Mouse (Mus musculus): ENCODE data around the gene Tmem136.
"Not testable (repeated sequence)": the region's sequence is repeated elsewhere in the genome, so short reads cannot be mapped to it uniquely, and the experiment has no call there.

Gene Tmem136

GRCm38 (mm10) chr9:43116134-43116996 lies at the start of gene Tmem136:
Gene Tmem136, minus strand, starts transcription at chr9:43116570.
- DNase-seq (ENCODE audit: low read depth, low spot score), result no peak

GRCm38 (mm10) chr9:43155960-43156359 lies 39.6 kb upstream of the Tmem136 start:
- no peak for DNase-seq (ENCODE audit: low read depth, low spot score)

GRCm38 (mm10) chr9:43151779-43152178 lies 35.4 kb upstream of the Tmem136 start:
- no peak for DNase-seq (ENCODE audit: low read depth, low spot score)

DNA sequence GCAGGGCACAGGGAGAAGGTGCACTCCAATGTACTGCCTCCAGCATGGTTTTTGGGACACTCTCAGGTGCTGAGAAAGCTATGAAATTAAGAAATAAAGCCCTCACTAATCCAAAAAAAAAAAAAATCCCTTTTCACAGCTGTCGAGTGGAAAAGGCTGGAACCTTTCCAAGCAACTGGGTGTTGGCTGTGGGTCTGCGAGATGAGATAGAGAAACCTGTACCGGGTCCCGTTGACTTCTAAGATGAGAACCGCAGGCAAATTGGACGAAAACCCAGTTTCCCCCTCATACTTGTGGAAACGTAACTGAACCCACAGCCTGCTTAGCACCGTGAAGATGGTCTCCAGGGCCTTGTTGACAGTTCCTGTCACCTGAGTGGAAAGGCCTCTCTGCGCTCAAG lies 34.6 kb upstream of the Tmem136 start:
- no peak for DNase-seq (ENCODE audit: low read depth, low spot score)

GRCm38 (mm10) chr9:43150075-43150474 lies 33.7 kb upstream of the Tmem136 start:
- DNase-seq (ENCODE audit: low read depth, low spot score), result no peak

DNA sequence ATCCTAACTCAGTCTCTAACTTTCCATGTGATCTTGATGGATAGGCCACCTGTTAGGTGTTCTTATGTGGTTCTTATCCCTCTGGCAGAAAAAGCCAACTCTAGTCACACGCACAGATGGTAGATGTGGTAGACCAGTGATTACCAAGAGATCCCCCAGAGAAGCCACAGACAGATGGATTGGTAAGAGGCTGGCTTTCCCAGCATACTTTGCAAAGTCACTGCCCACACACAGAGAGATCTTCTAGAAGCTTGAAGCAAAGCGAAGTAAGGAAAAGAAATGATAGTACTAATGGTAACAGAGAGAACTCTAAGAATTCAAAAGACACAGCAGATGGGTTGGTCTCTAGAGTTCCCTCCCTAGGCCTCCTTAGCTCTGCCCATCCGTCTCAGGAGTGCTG lies 33.1 kb upstream of the Tmem136 start:
- DNase-seq (ENCODE audit: low read depth, low spot score), result no peak

GRCm38 (mm10) chr9:43145196-43145595 lies 28.8 kb upstream of the Tmem136 start:
- DNase-seq (ENCODE audit: low read depth, low spot score), result no peak

DNA sequence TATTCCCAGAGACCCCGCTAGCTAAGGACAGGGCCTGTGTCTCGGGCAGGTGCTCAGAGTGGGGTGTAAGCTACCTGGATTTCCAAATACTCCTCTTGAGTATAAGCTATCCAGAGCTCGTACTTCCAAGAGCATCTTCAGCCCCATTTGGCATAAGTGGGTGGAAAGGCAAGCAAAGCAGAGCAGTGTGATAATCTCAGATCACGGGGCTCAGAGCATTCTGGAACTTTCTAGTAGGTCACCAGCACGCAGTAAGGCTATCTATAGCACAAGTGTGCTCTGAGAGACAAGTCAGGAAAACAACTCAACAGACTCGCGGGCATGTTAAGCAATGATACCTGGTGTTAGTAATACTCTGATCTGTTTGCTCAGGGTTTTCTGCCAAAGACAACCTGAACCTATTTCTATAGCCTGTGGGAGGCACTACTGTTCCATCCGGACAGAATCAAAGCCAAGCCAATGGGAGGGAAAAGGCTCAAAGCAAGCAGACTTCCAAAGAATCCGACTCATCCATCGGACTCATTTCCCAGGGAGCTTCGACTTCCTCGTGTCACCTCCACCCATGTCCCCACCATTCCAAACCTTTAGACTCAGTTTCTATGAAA lies 27.9 kb upstream of the Tmem136 start:
- no peak for DNase-seq (ENCODE audit: low read depth, low spot score)

GRCm38 (mm10) chr9:43141839-43142238 lies 25.5 kb upstream of the Tmem136 start:
- DNase-seq (ENCODE audit: low read depth, low spot score), result peak; percentile 56

- no peak for DNase-seq (ENCODE audit: low read depth, low spot score)
These were observed 17.2 kb upstream of the Tmem136 start for GRCm38 (mm10) chr9:43133525-43133924.

DNA sequence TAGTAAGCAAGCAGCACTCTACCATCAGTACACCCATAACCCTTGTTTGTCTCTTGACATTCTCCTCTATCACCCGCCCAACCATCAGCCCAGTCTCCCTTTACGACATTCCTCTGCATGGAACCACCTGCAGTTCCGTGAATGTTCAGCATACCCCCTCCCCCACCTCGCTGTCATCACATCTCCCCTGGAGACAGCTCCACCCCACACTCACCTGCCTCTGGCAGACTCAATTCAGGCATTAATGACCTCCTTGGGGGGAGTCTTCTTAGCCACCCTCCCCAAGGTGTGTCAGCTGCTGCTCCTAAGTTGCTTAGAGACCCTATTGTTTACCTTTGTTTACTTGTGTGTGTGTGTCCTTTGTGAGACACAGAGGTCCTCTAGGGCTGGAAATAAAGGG lies 16.0 kb upstream of the Tmem136 start:
- DNase-seq (ENCODE audit: low read depth, low spot score), result no peak

GRCm38 (mm10) chr9:43131940-43132339 lies 15.6 kb upstream of the Tmem136 start:
- DNase-seq (ENCODE audit: low read depth, low spot score), result no peak

- no peak for DNase-seq (ENCODE audit: low read depth, low spot score)
These were observed 14.3 kb upstream of the Tmem136 start for GRCm38 (mm10) chr9:43130684-43131083.

GRCm38 (mm10) chr9:43127101-43127787 lies 10.9 kb upstream of the Tmem136 start:
- DNase-seq (ENCODE audit: low read depth, low spot score), result no peak

GRCm38 (mm10) chr9:43122379-43122778 lies 6.0 kb upstream of the Tmem136 start:
- no peak for DNase-seq (ENCODE audit: low read depth, low spot score)

- not testable (repeated sequence) for DNase-seq (ENCODE audit: low read depth, low spot score)
These were observed 5.6 kb upstream of the Tmem136 start for GRCm38 (mm10) chr9:43121948-43122347.

DNA sequence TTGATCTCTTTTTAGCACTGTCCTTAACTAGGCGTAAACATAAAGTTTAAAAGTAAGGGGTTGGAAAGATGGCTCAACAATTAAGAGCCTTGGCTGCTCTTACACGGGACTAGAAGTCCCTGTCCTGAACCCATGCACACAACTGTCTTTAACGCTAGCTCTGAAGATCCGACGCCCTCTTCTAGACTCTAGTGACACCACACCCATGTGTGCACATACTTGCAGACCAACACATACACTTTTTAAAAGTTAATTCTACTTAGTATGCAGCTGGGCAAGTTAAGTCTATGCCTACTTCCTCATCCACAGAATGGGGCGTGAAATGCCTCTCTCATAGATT lies 597 bp upstream of the Tmem136 start:
- no peak for DNase-seq (ENCODE audit: low read depth, low spot score)

DNA sequence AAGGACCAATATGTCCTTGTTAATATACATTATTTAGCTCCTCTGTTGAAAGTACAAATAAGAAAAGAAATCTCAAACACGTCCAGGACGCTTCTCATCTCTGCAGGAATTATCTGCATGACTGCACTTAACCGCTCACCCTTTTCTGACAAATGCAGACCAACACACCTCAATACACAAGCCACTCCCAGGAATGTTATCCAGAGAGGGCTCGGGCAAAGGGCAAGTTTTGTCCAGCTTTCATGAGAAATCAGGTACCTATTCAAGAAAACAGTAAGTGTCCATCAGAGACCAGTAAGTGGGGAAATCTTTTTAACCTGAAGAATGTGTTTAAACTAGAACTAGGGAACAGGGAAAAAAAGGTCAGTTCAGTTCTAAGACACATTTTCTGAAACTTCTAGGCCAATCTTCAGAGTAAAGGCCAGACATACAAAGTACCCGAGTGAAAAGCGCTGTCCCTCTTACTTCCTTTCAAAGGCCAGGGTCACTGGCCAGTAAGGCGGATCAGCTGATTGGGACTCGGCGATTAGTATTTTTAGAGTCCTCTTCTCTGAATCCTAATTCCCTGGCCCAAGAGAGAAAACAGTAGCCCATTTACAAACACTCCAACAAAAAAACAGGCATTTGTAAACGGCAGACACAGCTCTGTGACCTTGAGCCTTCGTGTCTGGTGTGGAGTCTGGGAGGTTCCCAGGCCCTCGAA lies 788 bp downstream of the Tmem136 start:
- no peak for DNase-seq (ENCODE audit: low read depth, low spot score)

DNA sequence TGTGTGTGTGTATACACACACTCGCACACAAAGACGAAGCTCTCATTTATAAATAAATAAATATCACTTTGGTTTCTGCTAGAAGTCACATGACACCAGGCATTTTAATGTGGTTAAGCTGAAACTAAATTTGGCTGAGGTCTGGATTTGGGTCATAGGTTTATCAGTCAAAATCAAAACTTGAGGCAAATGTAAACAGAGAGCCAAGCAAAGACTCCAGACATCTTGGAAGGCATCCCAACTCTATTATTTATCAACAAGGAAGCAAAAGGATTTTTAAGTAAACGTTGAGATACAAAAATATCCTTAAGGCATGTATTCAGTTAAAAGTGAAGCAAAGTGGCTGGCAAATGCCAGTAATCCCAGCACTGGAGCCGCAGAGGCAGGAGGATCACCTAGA lies 1.5 kb downstream of the Tmem136 start:
- no peak for DNase-seq (ENCODE audit: low read depth, low spot score)

GRCm38 (mm10) chr9:43110286-43110980 lies 5.9 kb downstream of the Tmem136 start:
- DNase-seq (ENCODE audit: low read depth, low spot score), result no peak

DNA sequence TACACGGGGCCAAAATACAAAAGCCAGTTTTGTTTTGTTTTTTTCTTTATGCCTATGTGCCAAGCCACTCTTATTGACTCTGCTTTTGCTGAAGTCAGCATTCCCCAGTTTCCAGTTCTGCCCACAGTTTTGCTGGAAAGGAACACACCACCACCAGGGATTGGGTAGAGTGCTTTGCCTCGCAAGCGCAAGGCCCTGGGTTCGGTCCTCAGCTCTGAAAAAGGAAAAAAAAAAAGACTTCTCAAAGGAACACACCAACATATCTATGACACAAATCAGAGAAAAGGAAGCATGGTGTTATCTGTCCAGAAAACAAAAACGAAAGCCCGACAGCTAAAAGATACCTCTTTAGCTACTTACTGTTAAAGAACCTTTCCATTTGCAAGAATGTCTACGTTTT lies 7.2 kb downstream of the Tmem136 start:
- no peak for DNase-seq (ENCODE audit: low read depth, low spot score)
